Mouse (Mus musculus): ENCODE data around the gene Gtpbp8. TPM values are rescaled to one million over a fixed set of nuclear protein-coding genes. Genes with fewer than 3 reads are reported as not detected.

Gene Gtpbp8
- polyA plus RNA-seq, 1 experiment, result 18.3 TPM

- no peak for DNase-seq (ENCODE audit: extremely low spot score in 1 of 2, low spot score in 1 of 2)
Observed at GRCm38 (mm10) chr16:44727525-44727924, 18.6 kb downstream of the Gtpbp8 start.

DNA sequence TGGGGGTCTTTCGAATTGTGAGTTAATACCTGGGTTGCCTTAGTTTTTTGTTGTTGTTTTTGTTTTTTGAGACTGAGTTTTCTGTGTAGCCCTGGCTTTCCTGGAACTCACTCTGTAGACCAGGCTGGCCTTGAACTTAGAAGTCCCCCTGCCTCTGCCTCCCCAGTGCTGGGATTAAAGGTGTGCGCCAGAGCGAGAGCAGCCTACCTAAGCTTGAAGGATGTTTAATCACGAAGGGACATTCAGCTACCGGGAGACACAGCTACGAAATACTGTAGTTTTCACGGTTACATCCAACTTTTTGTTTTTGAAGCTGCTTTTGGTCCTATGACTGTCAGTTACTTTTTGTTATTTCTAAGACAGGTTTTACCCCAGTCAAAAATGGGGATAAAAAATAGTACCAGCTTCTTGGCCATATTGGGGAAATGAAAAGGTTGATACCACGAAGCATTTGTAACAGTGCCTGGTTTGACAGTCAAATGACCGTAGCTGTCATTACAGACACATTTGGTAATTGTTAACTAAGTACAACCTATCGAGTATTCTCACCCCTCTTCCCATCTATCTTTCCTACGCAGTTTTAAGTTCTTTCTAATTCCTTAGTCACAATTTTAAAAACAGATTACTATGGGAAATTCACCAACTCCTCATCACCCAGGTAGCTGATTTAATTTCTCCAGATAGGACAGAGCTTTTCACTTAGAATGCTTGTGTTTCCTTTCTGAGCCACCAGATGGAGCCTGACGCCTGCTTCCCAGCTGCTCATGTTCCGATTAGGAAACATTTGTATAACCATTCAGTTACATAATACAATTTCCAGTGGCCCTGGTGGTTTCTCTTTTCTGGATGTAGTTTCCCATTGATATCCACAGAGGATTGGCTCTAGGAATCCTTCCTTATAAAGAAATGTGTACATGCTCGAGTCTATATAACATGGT lies 20.6 kb downstream of the Gtpbp8 start:
- DNase-seq (ENCODE audit: extremely low spot score in 1 of 2, low spot score in 1 of 2), result peak; percentile 83 to 97

DNA sequence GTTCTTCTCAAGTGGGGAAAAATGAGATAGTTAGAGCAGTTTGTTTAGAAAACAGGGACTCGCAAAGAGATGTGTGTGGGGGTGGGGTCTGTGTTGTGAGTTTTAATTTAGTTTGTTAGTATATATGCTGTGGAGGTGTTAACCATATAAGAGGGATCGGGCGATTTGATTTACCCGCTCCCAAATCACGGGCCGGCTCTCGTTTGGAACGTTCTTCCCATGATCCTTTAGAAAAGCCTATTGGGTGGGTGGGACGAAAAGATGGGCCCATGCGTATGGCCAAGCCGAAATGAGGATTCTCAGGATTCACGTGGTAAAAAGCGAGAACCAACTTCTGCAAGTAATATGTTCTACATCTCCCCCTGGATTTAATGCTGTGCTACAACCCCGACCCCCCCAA lies 21.3 kb downstream of the Gtpbp8 start:
- peak; percentile 28 to 68 for DNase-seq (ENCODE audit: extremely low spot score in 1 of 2, low spot score in 1 of 2)

- peak; percentile 84 to 92 for DNase-seq (ENCODE audit: extremely low spot score in 1 of 2, low spot score in 1 of 2)
Observed at GRCm38 (mm10) chr16:44724083-44724787, 21.9 kb downstream of the Gtpbp8 start, which contains the start of gene Nepro. Nepro (plus strand) TSS chr16:44724301.

GRCm38 (mm10) chr16:44722666-44723065 lies 23.5 kb downstream of the Gtpbp8 start:
- DNase-seq (ENCODE audit: extremely low spot score in 1 of 2, low spot score in 1 of 2), result no peak

GRCm38 (mm10) chr16:44720518-44720917 lies 25.6 kb downstream of the Gtpbp8 start:
- peak in 1 of 2 experiments; percentile 53 for DNase-seq (ENCODE audit: extremely low spot score in 1 of 2, low spot score in 1 of 2)

DNA sequence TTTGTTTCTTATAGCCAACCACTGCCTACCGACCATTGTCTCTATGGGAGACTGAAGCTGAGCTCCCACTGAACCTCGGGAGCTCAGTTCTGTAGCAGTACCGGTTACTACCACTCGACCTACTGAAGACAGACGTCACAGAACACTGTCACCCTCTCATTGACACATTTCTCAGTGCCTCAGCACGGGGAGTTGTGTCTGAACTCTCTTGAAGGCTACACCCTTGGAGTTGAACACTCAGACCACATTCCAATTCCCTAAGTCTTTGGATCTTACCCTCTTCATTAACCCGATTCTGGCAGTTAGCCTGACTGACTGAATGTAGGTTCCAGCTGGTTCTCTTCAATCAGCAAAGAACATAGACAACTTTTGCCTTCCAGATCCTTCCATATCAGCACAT lies 26.8 kb downstream of the Gtpbp8 start:
- DNase-seq (ENCODE audit: extremely low spot score in 1 of 2, low spot score in 1 of 2), result no peak

- peak in 1 of 2 experiments; percentile 26 for DNase-seq (ENCODE audit: extremely low spot score in 1 of 2, low spot score in 1 of 2)
Observed at GRCm38 (mm10) chr16:44717838-44718237, 28.3 kb downstream of the Gtpbp8 start.

GRCm38 (mm10) chr16:44717141-44717634 lies 29.0 kb downstream of the Gtpbp8 start:
- DNase-seq (ENCODE audit: extremely low spot score in 1 of 2, low spot score in 1 of 2), result no peak

GRCm38 (mm10) chr16:44716305-44717140 lies 29.6 kb downstream of the Gtpbp8 start:
- DNase-seq (ENCODE audit: extremely low spot score in 1 of 2, low spot score in 1 of 2), result peak in 1 of 2 experiments; percentile 73

- DNase-seq (ENCODE audit: extremely low spot score in 1 of 2, low spot score in 1 of 2), result no peak
Observed at GRCm38 (mm10) chr16:44703458-44703857, 42.7 kb downstream of the Gtpbp8 start.

- DNase-seq (ENCODE audit: extremely low spot score in 1 of 2, low spot score in 1 of 2), result no peak
Observed at GRCm38 (mm10) chr16:44702272-44702671, 43.9 kb downstream of the Gtpbp8 start.

DNA sequence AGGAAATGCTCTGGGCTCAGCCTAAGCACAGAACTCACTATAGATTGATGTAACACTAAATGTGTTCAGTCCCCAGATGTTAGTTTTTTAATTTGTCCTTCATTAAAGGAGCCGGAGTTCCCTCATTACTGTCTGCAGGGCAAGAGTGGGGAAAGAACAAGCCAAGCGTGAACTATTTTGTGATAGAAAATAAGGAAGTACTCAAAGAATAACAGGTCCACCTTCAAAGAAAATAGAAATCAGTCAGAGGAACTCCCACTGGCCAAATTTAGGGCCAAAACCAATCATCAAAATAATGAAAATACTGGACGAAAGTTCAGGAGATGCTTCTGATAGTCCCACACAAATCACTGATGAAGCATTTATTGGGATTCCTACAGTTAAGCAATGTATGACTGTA lies 45.0 kb downstream of the Gtpbp8 start:
- no peak for DNase-seq (ENCODE audit: extremely low spot score in 1 of 2, low spot score in 1 of 2)

DNA sequence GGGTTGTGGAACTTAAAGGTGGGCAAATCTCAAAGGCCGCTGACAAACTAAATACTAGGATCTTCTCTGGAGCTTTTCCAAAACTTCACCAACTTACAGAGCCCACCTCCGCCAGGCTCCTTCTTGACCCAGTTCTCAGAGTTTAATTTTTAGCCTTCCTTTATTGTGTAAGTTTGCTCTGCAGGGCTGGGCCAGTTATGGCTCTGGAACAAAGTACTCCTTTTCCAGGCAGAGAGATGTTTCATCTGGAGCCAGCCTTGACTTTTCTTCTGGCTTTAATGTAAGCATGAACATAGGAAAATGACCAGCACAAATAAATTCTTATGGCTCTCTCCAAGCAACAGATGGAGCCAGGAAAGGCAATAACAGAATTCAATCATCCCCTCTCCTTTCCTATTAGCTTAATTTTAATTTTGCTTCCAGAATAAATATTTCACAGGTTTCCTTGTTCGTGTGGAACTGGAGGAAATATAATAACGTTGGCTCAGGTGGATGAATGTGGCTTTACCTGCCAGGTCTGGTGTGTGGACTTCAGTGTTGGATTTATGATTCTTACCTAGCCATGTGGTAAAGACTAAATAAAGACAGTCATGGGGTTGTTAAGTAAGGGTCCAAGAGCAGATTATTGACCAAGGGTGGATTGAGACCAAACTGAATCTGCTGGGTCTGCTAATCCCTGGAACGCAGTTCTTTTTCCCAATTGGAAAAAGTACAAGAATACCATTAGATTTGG lies 48.5 kb downstream of the Gtpbp8 start:
- DNase-seq (ENCODE audit: extremely low spot score in 1 of 2, low spot score in 1 of 2), result no peak

- no peak for DNase-seq (ENCODE audit: extremely low spot score in 1 of 2, low spot score in 1 of 2)
Observed at GRCm38 (mm10) chr16:44695859-44696620, 50.1 kb downstream of the Gtpbp8 start.

DNA sequence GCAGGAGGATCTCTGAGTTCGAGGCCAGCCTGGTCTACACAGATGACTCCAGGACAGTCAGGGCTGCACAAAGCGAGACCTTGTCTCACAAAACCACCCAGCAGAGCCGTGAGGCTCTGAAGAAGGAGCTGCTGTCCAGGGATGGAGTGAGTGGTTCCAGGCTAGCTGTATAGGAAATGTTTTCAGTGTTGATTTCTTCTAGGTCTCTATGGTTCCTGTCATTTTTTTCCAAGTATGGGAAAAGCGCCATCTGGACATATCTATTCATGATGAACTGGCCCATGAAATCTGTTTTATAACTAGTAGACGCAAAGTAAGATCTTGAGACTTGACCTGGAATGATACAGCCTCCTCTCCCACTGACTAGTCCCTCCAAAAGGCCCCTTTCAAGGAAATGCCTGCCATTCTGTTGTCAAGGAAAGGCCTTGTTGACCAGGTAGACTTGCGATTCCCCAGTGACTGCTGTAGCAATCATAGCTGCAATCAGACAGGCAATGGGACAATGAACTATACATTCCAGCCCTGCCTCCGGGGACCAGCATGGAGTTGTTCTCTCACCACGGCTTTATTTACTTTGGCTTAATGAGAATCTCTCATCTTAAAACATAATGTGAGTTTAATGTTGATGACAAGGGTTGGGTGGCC lies 50.8 kb downstream of the Gtpbp8 start:
- DNase-seq (ENCODE audit: extremely low spot score in 1 of 2, low spot score in 1 of 2), result no peak

DNA sequence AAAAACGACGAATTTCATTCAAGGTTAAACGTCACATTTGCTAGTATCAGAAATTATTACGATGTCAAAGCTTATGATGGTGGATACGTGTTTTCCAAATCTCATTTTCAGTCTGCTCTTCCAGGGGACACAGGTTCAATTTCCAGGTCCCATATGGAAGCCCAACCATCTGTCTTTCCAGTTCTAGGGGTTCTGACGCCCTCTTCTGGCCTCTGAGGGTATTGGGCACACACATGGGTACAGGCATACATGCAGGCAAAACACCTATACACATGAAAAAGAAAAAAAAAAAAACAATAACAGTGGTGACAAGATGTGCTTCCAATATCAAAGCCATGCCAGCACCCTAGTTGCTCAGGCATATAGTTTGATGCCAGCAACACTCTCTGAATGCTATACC lies 52.5 kb downstream of the Gtpbp8 start:
- no peak for DNase-seq (ENCODE audit: extremely low spot score in 1 of 2, low spot score in 1 of 2)

GRCm38 (mm10) chr16:44692541-44692940 lies 53.6 kb downstream of the Gtpbp8 start:
- DNase-seq (ENCODE audit: extremely low spot score in 1 of 2, low spot score in 1 of 2), result no peak
